Mouse (Mus musculus) myocyte (in vitro differentiated cells): ENCODE data around the gene Gm498.

ENCODE experiments used
- E2F4 ChIP-seq: IDR thresholded peaks from one replicate; pipeline ENCODE4 v1.6.1; 2011; ENCODE audit warnings: mild to moderate bottlenecking, control low read depth, moderate library complexity; ENCODE audit not compliant: insufficient read depth
- POLR2A ChIP-seq: IDR thresholded peaks from one replicate; pipeline ENCODE4 v1.6.1; 2011; ENCODE audit warnings: low read depth, mild to moderate bottlenecking, control low read depth, moderate library complexity; ENCODE audit not compliant: insufficient read length
- TCF12 ChIP-seq: IDR thresholded peaks from one replicate; pipeline ENCODE4 v1.6.1; 2011; ENCODE audit warnings: mild to moderate bottlenecking, control low read depth; ENCODE audit not compliant: poor library complexity, insufficient read depth, severe bottlenecking

DNA sequence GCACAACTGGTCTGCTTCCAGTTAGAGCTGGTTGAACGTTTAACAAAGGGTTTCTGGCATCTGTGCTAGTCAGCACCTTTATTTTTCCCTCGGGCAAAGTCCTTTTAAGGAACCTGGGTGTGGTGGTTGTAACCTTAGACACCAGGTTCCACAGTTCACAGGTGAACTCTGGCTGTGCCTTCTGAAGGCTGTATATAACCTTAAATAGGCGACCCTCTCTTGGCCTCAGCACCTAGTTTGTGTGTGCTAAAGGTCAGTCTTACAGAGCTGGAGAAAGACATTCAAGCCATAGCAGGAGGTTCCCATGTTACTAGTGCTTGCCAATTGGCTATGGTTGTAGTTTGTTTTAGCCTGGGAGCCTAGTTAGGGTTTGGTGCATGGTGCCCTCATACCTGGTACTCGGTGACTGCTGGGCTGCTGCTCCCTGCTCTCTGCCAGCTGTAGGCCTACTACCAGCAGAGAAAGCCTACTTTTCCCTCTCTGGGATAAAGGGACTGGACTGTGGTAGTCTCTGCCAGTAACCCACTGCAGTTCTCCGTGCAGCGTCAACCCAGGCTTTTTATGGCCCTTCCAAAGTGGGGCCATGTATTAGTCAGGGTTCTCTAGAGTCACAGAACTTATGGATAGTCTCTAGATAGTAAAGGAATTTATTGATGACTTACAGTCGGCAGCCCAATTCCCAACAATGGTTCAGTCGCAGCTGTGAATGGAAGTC lies 17.7 kb upstream of the Gm498 start:
- no peak for TF ChIP-seq POLR2A
- TF ChIP-seq TCF12: no peak
- TF ChIP-seq E2F4: no peak
